Mouse (Mus musculus): ENCODE measurements around the gene Cacna1h.

The Cacna1h gene

GRCm38 (mm10) chr17:25332321-25332720, 101.3 kb downstream of the Cacna1h start:
- DNase-seq (ENCODE audit: extremely low spot score, low spot score), result no peak

All from neural tube, embryonic 10.5 days (tissue).